Comparison of ENCODE assay signal across 22 mouse cellular contexts in the genomic region with DNA sequence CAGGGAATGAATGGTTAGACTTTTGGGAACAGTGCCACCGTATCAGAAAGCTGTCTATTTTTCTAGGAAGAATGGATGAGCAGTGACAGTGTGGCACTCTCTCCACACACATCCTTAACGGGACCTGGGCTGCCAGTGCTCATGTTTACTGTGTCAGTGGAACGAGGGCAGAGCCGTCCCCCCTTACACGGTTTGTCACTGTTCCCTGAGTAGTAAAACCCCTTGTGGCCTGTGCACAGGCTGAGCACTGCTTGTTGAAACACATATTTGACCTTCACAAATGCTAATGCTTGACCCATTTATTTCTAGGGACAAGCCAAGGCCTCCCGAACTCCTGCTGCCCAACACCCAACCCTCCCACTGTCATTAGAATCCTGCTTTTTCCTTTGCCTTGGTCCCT.
DNase-seq lines count a peak whose midpoint lies in the region; ATAC-seq and TF ChIP-seq lines count a peak whose summit lies in the region.
"Had no signal": no experiment of that assay in that cellular context is flagged by ENCODE, and none has a peak within 500 bp of the region (broad histone marks: within the 10 kb centered on the region; RNA-seq: fewer than 3 reads in every experiment).

No protein-coding gene starts in this region.

- no peaks in the 10 kb centered on the region for H3K79me2 ChIP-seq in heart, adult 2 months (replicated peaks; ENCODE audit: control insufficient read depth, insufficient read depth, low read length)

- peak; percentile 36; the same call in 1 of the 2 replicates for ATAC-seq in cerebellum, adult (ENCODE audit: insufficient number of reproducible peaks, low FRiP score, low TSS enrichment)
- ATAC-seq: CD4-positive, CD25-positive, alpha-beta regulatory T cell, adult 4 months; inflammation-experienced regulatory T-cells, adult 6 months; intestine, postnatal 0 days had no signal

- no peak overlapping the region for H3K4me3 ChIP-seq in cerebellum, adult 2 months (replicated peaks; ENCODE audit: insufficient read depth, low read depth, low read length)
- H3K4me3 ChIP-seq in heart, adult 2 months, result no peak overlapping the region
- H3K4me3 ChIP-seq: embryonic facial prominence, embryonic 12.5 days; forebrain, embryonic 12.5 days; heart, embryonic 12.5 days; hindbrain, embryonic 10.5 days had no signal

- H3K36me3 ChIP-seq in heart, adult 2 months (ENCODE audit: control insufficient read depth, insufficient read depth, low read length), result no peaks in the 10 kb centered on the region
- H3K36me3 ChIP-seq: embryonic facial prominence, embryonic 12.5 days; forebrain, embryonic 12.5 days; G1E; heart, embryonic 12.5 days; hindbrain, embryonic 10.5 days had no signal

- intact Hi-C loops in heart, adult 2 months (cut with DNase I), result no loop called here

- TF ChIP-seq EP300 in heart, adult 2 months (IDR thresholded peaks at IDR 0.05; ENCODE audit: insufficient read depth, low read depth, low read length), result no peak

- TF ChIP-seq POLR2A in cerebellum, adult 2 months (IDR thresholded peaks at IDR 0.05; ENCODE audit: borderline replicate concordance, insufficient read depth, low read length), result no peak
- TF ChIP-seq POLR2A in heart, adult 2 months (IDR thresholded peaks at IDR 0.05; ENCODE audit: insufficient read depth, low read depth, low read length), result no peak

- 58% methylated on average over 6 of the region's 6 CpGs for WGBS in cerebellum, adult 2 months
- WGBS in heart, adult 2 months, result 60% methylated on average over 6 of the region's 6 CpGs

- H3K27ac ChIP-seq in cerebellum, adult 2 months (ENCODE audit: insufficient read depth, low read length), result no peak overlapping the region
- no peak overlapping the region for H3K27ac ChIP-seq in heart, adult 2 months
- H3K27ac ChIP-seq: embryonic facial prominence, embryonic 12.5 days; forebrain, embryonic 12.5 days; hindbrain, embryonic 10.5 days; hindbrain, embryonic 14.5 days had no signal

- no peak for TF ChIP-seq CTCF in cerebellum, adult 2 months (IDR thresholded peaks at IDR 0.05; ENCODE audit: borderline replicate concordance, insufficient read depth, low read depth, low read length)
- TF ChIP-seq CTCF in heart, adult 2 months (IDR thresholded peaks at IDR 0.05), result no peak

- H3K4me1 ChIP-seq in cerebellum, adult 2 months (ENCODE audit: control insufficient read depth, insufficient read depth, low read length), result peaks cover 9% of the 10 kb centered on the region
- no peaks in the 10 kb centered on the region for H3K4me1 ChIP-seq in heart, adult 2 months (ENCODE audit: control insufficient read depth, insufficient read depth, low read length)
- H3K4me1 ChIP-seq: forebrain, embryonic 12.5 days; heart, embryonic 12.5 days; hindbrain, embryonic 10.5 days had no signal

- peak; percentile 7 to 70 for DNase-seq in adrenal gland, adult (ENCODE audit: inconsistent age in 2 of 2, low spot score in 1 of 2)
- no peak for DNase-seq in adrenal gland, adult 18-20 months (ENCODE audit: low spot score in 2 of 2)
- DNase-seq in cerebellum, adult 2 months, result no peak
- peak; percentile 51 for DNase-seq in heart, adult 11 months
- DNase-seq in heart, adult 2 months, result no peak
- peak; percentile 17 for DNase-seq in retina, postnatal 1 day
- no peak for DNase-seq in retina, embryonic 14.5 days (ENCODE audit: low spot score)
- DNase-seq: B cell, adult 2 months; cerebellum, adult 8-10 months; cerebellum, postnatal 14 days; gastrocnemius, postnatal 10 days; kidney, adult 8-10 months had no signal

- no peaks in the 10 kb centered on the region for H3K27me3 ChIP-seq in cerebellum, adult 2 months (ENCODE audit: control insufficient read depth, insufficient read depth, low read length)
- no peaks in the 10 kb centered on the region for H3K27me3 ChIP-seq in heart, adult 2 months (ENCODE audit: control insufficient read depth, insufficient read depth, low read length)
- H3K27me3 ChIP-seq: embryonic facial prominence, embryonic 12.5 days; forebrain, embryonic 12.5 days; heart, embryonic 12.5 days had no signal

- no peak overlapping the region for H3K9ac ChIP-seq in heart, adult 2 months (ENCODE audit: low read depth, low read length)
- H3K9ac ChIP-seq: embryonic facial prominence, embryonic 12.5 days; forebrain, embryonic 12.5 days; heart, embryonic 12.5 days; hindbrain, embryonic 14.5 days had no signal

Comparison
In these comparisons a context has a peak if more than half of its experiments do, and no peak if none do; other contexts are left out.
1. DNase-seq: peak in adrenal gland, adult (2 of 2), heart, adult 11 months (single experiment) and retina, postnatal 1 day (single experiment); none in adrenal gland, adult 18-20 months (0 of 2), cerebellum, adult 2 months (0 of 2), heart, adult 2 months (0 of 2) and retina, embryonic 14.5 days (single experiment).